Mouse (Mus musculus) kidney, postnatal 4 days (tissue): ENCODE measurements at regions not wholly inside any gene's neighbourhood (a gene's known extent, or its start where the extent isn't known, plus 50 kb on each side); places are given as distances from the start of the nearest gene placed in this dataset.

Experiments
- DNase-seq, 2 experiments: peaks; one replicate each; pipeline ENCODE4 v3.0.0; 2021; ENCODE audit warnings: mixed read lengths in 2 of 2

DNA sequence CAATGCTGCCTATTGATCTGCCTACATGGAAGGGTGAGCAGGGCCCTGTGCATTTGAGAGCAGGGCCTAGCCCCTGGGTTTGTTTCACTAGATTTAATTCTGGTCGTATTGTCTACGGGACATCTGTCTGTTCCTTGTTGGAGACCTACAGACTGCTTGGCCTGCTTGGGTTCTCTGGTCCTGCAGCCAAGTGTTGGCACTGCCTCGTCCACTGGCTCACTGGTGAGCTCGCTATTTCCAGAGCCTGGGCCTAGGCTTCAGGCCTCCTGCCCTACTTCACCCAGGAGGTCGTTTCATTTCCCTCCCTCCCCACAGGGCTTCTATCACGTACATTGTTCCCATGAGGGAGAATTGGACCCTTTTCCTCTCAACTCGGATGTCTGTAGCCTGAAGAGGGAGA is 62.2 kb upstream of the Blcap start:
- DNase-seq = no peak

DNA sequence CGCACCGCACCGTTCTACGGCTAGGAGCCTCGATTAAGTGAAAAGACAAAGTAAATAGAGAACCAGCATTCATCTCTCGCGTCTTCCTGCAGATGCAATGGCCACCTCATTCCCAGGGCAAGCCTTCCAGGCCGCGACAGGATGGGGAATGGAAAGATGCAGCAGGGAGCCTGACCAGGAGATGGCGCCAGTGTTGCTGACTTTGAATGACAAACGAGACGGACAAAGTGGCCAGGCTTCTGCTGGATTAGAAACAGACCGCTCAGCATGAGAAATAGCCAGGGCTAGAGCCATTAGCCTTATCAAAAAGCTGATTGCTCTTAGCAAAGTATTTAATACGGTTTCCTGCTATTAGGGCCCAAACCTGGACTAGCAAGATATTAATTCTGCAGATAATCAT is 64.6 kb upstream of the Blcap start:
- peak; percentile 95 to 97 for DNase-seq

DNA sequence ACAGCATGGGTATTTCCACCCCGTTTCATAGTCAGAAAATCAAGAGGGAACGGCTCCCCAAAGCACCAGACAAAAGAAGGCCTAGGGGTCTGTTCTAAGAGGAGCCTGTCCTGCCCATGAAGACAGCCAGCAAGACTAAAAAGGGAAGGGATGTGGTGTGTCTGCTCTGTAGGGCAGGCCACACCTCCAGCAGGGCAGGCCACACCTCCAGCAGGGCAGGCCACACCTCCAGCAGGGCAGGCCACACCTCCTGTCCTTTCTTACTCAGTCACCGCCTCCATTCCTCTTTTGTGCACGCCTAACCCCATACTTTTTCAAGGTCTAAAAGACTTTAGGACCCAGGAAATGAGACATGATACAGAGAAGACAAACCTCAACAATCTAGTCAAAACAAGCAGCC is 69.8 kb upstream of the Blcap start:
- peak in 1 of 2 experiments; percentile 24 for DNase-seq

DNA sequence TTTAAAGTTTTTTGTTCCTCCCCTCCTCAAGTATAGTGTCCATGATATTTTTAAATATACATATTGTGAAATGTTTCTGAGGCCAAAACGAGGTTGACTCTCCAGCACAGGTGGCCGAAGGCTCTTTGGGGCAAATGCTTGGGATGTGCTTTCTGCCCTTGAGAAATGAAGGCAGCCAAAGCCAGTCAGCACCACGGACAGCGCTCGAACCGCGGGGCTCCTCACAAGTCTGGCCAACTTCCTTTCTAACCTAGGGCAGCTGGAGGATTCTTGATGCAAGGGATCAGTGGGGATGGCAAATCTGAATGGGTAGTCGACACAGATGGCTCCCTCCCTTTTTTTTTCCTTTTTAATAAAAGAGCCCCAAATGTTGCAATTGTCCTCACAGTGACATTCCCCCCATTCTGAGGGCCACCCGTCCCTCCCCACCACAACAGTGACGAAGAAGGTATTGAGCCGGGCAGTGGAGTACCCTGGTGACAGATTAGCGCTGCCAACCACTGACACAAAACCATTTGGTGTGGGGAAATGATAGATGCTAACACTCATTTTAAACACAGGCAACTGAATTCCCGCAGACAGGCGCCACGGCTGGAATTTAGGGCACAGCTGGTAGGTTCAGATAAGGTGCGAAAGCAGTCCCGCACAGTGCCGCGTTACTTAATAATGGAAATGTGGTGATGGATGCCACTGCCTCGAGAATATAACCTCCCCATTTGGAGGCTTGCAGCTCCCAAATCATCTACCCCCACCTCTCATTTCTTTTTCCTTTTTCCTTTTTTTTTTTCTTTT is 73.4 kb upstream of the Ctnnbl1 start:
- DNase-seq = peak; percentile 91 to 93

DNA sequence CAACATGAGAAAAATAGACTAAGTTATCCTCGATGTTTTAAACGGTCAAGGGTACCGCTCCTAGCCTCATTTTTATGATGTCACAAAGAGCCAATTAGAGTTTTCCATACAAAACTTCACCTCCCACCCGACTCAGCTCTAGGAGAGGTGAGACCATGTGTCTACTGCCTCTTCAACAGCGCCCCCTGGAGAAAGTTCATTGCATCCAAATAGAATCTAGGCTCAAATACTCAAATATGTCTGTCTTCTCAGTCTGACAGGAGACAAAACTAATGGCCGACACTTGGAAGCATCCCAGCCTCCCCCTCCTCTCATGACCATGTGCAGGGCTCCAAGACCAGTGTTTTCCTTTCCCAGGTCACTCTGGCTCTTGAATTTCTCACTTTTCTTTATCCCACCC is 72.7 kb upstream of the Ctnnbl1 start:
- DNase-seq = no peak

DNA sequence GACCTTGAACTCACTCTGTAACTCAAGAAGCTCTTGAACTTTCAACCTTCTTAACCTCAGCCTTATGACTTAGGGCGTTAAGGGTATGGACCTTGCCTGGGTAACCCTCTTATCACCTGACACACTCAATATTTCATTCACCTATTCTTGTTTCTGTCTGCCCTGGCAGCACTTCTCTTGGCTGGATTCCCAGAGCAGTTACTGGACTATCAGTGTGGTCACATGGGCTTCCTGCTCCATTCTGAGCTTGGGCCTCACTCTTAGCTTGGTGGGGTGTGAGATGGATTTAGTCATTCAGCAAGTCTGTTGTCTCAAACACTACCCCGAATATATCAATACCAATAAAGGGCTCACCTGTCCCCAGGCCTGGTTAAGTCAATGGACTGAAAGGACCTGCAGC is 67.0 kb upstream of the Ctnnbl1 start:
- no peak for DNase-seq

DNA sequence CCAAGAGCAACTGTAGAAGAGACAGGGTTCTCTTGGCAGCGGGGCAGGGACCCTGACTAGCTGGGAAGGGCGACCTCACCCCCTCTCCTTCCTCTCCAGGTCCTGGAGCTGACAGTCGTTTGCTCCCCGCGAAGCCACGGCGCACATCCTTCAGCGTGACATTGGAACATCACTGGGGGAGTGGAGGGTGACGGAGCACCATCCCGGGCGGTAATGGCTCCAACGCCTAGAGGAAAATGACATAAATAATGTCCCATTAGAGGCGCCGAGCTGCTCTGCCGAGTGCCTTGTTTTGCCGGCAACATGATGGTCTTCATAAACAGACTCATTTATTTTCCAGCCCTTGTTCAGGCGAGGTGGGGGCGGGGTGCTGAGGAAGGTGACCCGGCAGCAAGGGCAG is 62.3 kb upstream of the Ctnnbl1 start:
- no peak for DNase-seq

DNA sequence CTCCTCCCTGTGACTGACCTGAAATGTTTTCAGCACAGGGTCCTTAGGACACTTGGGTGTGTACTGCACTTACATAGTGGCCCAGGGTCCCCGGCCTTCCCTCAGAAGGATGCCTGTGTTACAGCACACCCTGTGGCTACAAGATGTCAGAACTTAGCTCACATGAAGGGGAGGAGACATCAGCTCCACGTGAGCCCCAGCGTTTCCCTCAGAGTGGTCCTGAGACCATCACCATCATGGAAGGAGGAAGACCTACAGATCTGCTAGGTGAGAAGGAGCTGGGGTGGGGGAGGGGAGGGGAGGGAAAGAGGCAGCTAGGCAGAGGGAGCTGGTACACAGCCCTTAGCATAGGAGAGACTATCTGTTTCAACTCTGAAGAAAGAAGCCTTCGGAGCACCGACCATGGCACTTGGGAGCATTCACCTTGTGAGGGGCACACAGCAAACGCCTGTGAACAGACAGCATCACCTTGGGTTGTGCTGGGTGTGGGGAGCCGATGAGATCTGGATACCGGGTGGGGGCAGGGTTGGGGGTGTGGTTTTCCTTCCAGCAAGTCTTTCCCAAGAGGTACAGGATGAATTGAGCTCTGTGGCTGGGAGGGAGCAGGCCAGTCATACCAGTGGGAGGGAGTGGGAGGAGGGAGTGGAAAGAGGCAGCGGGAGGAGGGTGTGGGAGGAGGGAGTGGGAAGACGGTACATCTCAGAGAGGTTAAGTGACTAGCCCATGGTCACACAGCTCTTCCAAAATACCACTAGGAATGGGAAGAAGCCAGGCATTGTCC is 60.6 kb upstream of the Ctnnbl1 start:
- no peak for DNase-seq

DNA sequence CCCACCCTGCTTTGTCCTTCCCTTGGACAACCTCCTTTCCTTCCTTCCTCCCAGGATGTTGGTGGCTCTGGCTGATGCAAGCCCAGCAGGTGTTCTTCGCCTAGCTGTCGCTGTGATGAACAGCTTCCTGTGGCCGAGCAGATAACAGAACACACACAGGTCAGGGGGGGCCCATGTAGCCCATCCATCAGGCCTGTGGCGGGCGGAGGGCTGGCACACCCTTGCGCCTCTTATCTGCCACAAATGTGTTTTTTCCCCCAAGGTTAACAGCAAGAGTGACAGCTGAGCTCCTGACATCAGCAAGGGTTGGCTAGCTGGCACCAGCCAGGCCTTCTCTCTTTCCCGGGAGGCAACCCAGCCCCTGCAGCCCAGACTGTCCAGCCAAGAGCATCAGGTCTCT is 59.9 kb upstream of the Ctnnbl1 start:
- DNase-seq = peak; percentile 45 to 59

DNA sequence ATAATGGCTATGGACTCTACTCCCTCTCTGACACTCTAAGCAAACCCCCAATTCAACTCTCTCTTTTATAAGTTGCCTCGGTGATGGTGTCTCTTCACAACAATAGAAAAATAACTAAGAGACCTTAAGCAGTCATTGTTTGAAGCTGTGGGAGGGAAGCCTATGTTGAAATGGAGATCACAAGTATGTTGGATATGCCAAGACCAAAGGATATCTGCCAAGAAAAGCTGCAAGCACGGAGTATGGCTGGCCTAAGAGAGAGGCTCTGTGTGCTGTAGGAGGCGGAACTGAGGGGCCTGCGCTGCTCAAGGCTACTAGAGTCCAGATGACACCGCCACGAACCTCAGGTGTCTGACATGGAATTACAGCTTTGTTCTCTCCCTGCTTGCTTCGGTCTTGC is 55.3 kb upstream of the Ctnnbl1 start:
- no peak for DNase-seq
